Mouse (Mus musculus) bone marrow, adult 2 months (tissue): ENCODE results near the gene Alox5ap.

ENCODE experiments used
- CTCF ChIP-seq: fragments of 200-500 bp; IDR thresholded peaks from 2 replicates; pipeline ENCODE4 v1.5.1; 2011; ENCODE audit warnings: low read length, control low read depth; ENCODE audit not compliant: control insufficient read depth, insufficient read depth
- POLR2A ChIP-seq: fragments of 200-500 bp; IDR thresholded peaks from 2 replicates; pipeline ENCODE4 v1.6.1; 2011; ENCODE audit warnings: low read depth, mild to moderate bottlenecking, control low read depth, low read length, borderline replicate concordance; ENCODE audit not compliant: control insufficient read depth

DNA sequence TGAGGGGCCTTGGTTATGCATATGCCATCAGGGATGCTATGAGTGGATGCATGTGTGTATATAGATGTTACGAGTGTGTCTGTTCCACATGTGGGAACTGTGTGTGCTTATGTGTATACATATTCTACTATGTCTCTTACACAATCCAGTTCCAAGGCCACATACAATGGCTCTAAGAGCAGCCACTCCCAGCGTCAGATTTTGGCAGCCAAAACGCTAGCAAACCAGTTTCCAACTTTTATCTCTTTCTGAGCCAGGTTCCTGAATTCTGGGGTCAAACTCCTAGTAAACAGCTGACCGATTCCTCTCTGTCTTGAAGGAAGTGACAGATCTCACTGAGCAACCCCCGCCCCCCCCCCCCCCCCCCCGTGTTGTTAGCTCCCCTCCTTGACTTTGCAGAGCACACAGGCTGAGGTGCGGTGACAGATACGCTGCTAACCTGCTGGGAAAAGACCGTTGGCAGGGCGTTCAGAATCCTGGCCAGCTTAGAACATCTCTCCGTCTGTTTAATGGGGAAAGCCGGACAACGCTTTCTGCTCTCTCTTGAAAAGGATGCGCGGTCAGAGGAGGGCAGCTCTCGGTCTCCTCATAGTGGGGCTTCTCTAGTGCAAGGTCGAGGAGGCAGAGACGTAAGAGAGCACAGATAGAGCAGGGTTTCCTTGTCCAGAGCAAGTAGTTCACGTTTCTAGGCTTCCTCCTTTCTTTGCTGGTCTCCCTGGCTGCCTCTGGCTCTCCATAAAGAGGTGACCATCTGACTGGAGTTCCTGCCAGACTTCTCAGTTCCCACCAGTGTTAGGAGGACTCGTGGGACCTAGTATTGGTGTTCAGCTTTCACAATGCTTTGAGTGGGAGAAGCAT is 17.3 kb upstream of the Alox5ap start:
- TF ChIP-seq POLR2A: no peak
- TF ChIP-seq CTCF: no peak
